Mouse (Mus musculus): ENCODE measurements around the gene Zdhhc16. TPM values are rescaled to one million over a fixed set of nuclear protein-coding genes. Genes with fewer than 3 reads are reported as not detected.

The Zdhhc16 gene
- 36.2 and 43.1 TPM in 2 replicates for polyA plus RNA-seq (2012)

GRCm38 (mm10) chr19:41933179-41934086 lies at the start of gene Zdhhc16, which contains the start of gene Exosc1:
Zdhhc16 (plus strand) TSS chr19:41933480.
Exosc1 (minus strand) TSS chr19:41933423.

GRCm38 (mm10) chr19:41895460-41896318 lies 37.6 kb upstream of the Zdhhc16 start, which contains the start of gene Rrp12:
Rrp12 (minus strand) TSS chr19:41896173.

GRCm38 (mm10) chr19:41911178-41912073 lies 21.9 kb upstream of the Zdhhc16 start, which contains the start of gene Pgam1:
Pgam1 (plus strand) TSS chr19:41911923.

GRCm38 (mm10) chr19:41980819-41981594 lies 47.7 kb downstream of the Zdhhc16 start, which contains the start of gene Mms19:
Mms19 (minus strand) TSS chr19:41981157.

GRCm38 (mm10) chr19:41981595-41981927 lies 48.3 kb downstream of the Zdhhc16 start, which contains the start of gene Ubtd1:
Ubtd1 (plus strand) TSS chr19:41981763.

Other genes with a start within 250 kb of the Zdhhc16 start
- gene Slit1, start 189.8 kb upstream of the Zdhhc16 start, polyA plus RNA-seq (2012): 0.16 and 0.49 TPM in 2 replicates
- 3.0 and 4.1 TPM in 2 replicates for gene Arhgap19, start 131.4 kb upstream of the Zdhhc16 start, polyA plus RNA-seq (2012)
- 29.8 and 34.9 TPM in 2 replicates for gene Frat1, start 103.5 kb upstream of the Zdhhc16 start, polyA plus RNA-seq (2012)
- gene Frat2, start 85.3 kb upstream of the Zdhhc16 start, polyA plus RNA-seq (2012): 86.2 and 102 TPM in 2 replicates
- gene Rrp12, start 37.3 kb upstream of the Zdhhc16 start, polyA plus RNA-seq (2012): 20.1 and 31.0 TPM in 2 replicates
- 481 and 651 TPM in 2 replicates for gene Pgam1, start 21.6 kb upstream of the Zdhhc16 start, polyA plus RNA-seq (2012)
- gene Exosc1, start 57 bp upstream of the Zdhhc16 start, polyA plus RNA-seq (2012): 25.4 and 27.6 TPM in 2 replicates
- 13.2 and 15.5 TPM in 2 replicates for gene Mms19, start 47.7 kb downstream of the Zdhhc16 start, polyA plus RNA-seq (2012)
- gene Ubtd1, start 48.3 kb downstream of the Zdhhc16 start, polyA plus RNA-seq (2012): 22.7 and 31.2 TPM in 2 replicates
- not detected in 2 replicates for gene Ankrd2, start 102.5 kb downstream of the Zdhhc16 start, polyA plus RNA-seq (2012)
- 0.23 and 0.24 TPM in 2 replicates for gene Hoga1, start 112.1 kb downstream of the Zdhhc16 start, polyA plus RNA-seq (2012)
- 0.07 TPM in 1 of 2 replicates, not detected in the other for gene 4933411K16Rik, start 118.8 kb downstream of the Zdhhc16 start, polyA plus RNA-seq (2012)
- gene Morn4, start 152.9 kb downstream of the Zdhhc16 start, polyA plus RNA-seq (2012): 0.57 and 0.67 TPM in 2 replicates
- gene Pi4k2a, start 157.0 kb downstream of the Zdhhc16 start, polyA plus RNA-seq (2012): 22.1 and 24.7 TPM in 2 replicates
- 22.6 and 24.6 TPM in 2 replicates for gene Avpi1, start 195.6 kb downstream of the Zdhhc16 start, polyA plus RNA-seq (2012)
- gene Marveld1, start 213.9 kb downstream of the Zdhhc16 start, polyA plus RNA-seq (2012): 23.7 and 23.8 TPM in 2 replicates
- gene Zfyve27, start 230.5 kb downstream of the Zdhhc16 start, polyA plus RNA-seq (2012): 27.5 and 35.0 TPM in 2 replicates

Data from megakaryocyte-erythroid progenitor cell, adult 5 weeks (primary cell).